Mouse (Mus musculus) kidney, adult 2 months (tissue): ENCODE data around the gene Hfe2. TPM values are rescaled to one million over a fixed set of nuclear protein-coding genes. Genes with fewer than 3 reads are reported as not detected.

Experiments
- DNase-seq: peaks from one replicate; pipeline ENCODE4 v3.0.0; 2021
- H3K27ac ChIP-seq: fragments of 200-500 bp; 2 replicates; pipeline ENCODE4 v1.5.1; 2012; ENCODE audit warnings: low read depth, low read length, control low read depth, inconsistent platforms; ENCODE audit not compliant: insufficient read depth
- H3K27me3 ChIP-seq: fragments of 200-500 bp; replicated peaks from 2 replicates; pipeline ENCODE4 v1.6.1; 2012; ENCODE audit warnings: mild to moderate bottlenecking, moderate library complexity, low read length, inconsistent platforms; ENCODE audit not compliant: control insufficient read depth, insufficient read depth
- H3K36me3 ChIP-seq: fragments of 200-500 bp; 2 replicates; pipeline ENCODE4 v1.6.1; 2012; ENCODE audit warnings: mild to moderate bottlenecking, moderate library complexity, low read length, inconsistent platforms; ENCODE audit not compliant: control insufficient read depth, insufficient read depth
- H3K4me1 ChIP-seq: fragments of 200-500 bp; 2 replicates; pipeline ENCODE4 v1.6.1; 2011; ENCODE audit warnings: low read length; ENCODE audit not compliant: control insufficient read depth, insufficient read depth
- H3K4me3 ChIP-seq: fragments of 200-500 bp; 2 replicates; pipeline ENCODE4 v1.5.1; 2011; ENCODE audit warnings: mild to moderate bottlenecking, low read depth, low read length, control low read depth; ENCODE audit not compliant: insufficient read depth
- CTCF ChIP-seq: fragments of 200-500 bp; conservative IDR thresholded peaks from 2 replicates; pipeline ENCODE4 v1.5.1; 2011; ENCODE audit warnings: low read depth, mild to moderate bottlenecking, control low read depth, low read length, moderate library complexity, mixed read lengths; ENCODE audit not compliant: insufficient read depth, insufficient read length
- POLR2A ChIP-seq: fragments of 200-500 bp; IDR thresholded peaks from one replicate; pipeline ENCODE4 v1.6.1; 2011; ENCODE audit warnings: low read depth, low read length, control low read depth
- whole genome bisulfite sequencing: fragments of 180-500 bp; shearing (Covaris S2); methylation state at CpG from one replicate; pipeline ENCODE4 v1.1.7; 2018; 5-methylcytosine and 5-hydroxymethylcytosine counted together
- polyA plus RNA-seq: library from polyadenylated mRNA; depleted of rRNA; stranded (reverse); fragments of >200 nt; gene quantifications from 2 replicates; pipeline ENCODE4 v1.2.3, GENCODE M21; 2012

Hfe2 gene
- polyA plus RNA-seq, 1 experiment = 3.9 TPM

- DNase-seq = peak; percentile 82
- TF ChIP-seq POLR2A (peak; percentile 29), CTCF (no peak)
- Histone ChIP-seq H3K27ac (peak overlapping the region; percentile 32), H3K4me3 (no peak overlapping the region), H3K27me3 (no peaks in the 10 kb centered on the region), H3K4me1 (peaks cover 36% of the 10 kb centered on the region), H3K36me3 (no peaks in the 10 kb centered on the region)
- 58% methylated on average over 8 of the region's 8 CpGs for WGBS
Observed at GRCm38 (mm10) chr3:96566661-96567450, 41.9 kb downstream of the Hfe2 start.

GRCm38 (mm10) chr3:96568605-96569004 is 43.6 kb downstream of the Hfe2 start:
- H3K27ac ChIP-seq = peak overlapping the region; percentile 35; the same call in 1 of the 2 replicates
- no peaks in the 10 kb centered on the region for H3K27me3 ChIP-seq
- H3K36me3 ChIP-seq = no peaks in the 10 kb centered on the region
- H3K4me3 ChIP-seq = no peak overlapping the region
- TF ChIP-seq CTCF (no peak), POLR2A (no peak)
- peaks cover 44% of the 10 kb centered on the region for H3K4me1 ChIP-seq
- DNase-seq = no peak
- 69% methylated on average over 8 of the region's 8 CpGs for WGBS

- TF ChIP-seq CTCF (no peak), POLR2A (no peak)
- H3K36me3 ChIP-seq = no peaks in the 10 kb centered on the region
- H3K4me3 ChIP-seq = no peak overlapping the region
- H3K27ac ChIP-seq = no peak overlapping the region
- 88% methylated on average over 13 of the region's 13 CpGs for WGBS
- no peak for DNase-seq
- H3K4me1 ChIP-seq = peaks cover 44% of the 10 kb centered on the region
- H3K27me3 ChIP-seq = no peaks in the 10 kb centered on the region
Observed at GRCm38 (mm10) chr3:96569506-96569905, 44.5 kb downstream of the Hfe2 start.

GRCm38 (mm10) chr3:96569966-96570605 is 45.1 kb downstream of the Hfe2 start:
- no peaks in the 10 kb centered on the region for H3K27me3 ChIP-seq
- peak overlapping the region; percentile 57; the same call in 1 of the 2 replicates for H3K27ac ChIP-seq
- no peaks in the 10 kb centered on the region for H3K36me3 ChIP-seq
- TF ChIP-seq POLR2A (no peak), CTCF (no peak)
- H3K4me1 ChIP-seq = peaks cover 45% of the 10 kb centered on the region
- WGBS = 87% methylated on average over 11 of the region's 11 CpGs
- DNase-seq = no peak
- H3K4me3 ChIP-seq = no peak overlapping the region

GRCm38 (mm10) chr3:96570643-96571042 is 45.7 kb downstream of the Hfe2 start:
- peaks cover 51% of the 10 kb centered on the region for H3K4me1 ChIP-seq
- no peak for TF ChIP-seq CTCF
- no peak for TF ChIP-seq POLR2A
- DNase-seq = no peak
- peak overlapping the region; percentile 57 for H3K27ac ChIP-seq
- no peak overlapping the region for H3K4me3 ChIP-seq
- no peaks in the 10 kb centered on the region for H3K27me3 ChIP-seq
- no peaks in the 10 kb centered on the region for H3K36me3 ChIP-seq
- 52% methylated on average over 7 of the region's 7 CpGs for WGBS

- TF ChIP-seq POLR2A (no peak), CTCF (no peak)
- H3K27me3 ChIP-seq = no peaks in the 10 kb centered on the region
- peak; percentile 6 for DNase-seq
- peak overlapping the region; percentile 93 for H3K27ac ChIP-seq
- WGBS = 55% methylated on average over 2 of the region's 2 CpGs
- no peak overlapping the region for H3K4me3 ChIP-seq
- H3K36me3 ChIP-seq = no peaks in the 10 kb centered on the region
- H3K4me1 ChIP-seq = peaks cover 56% of the 10 kb centered on the region
Observed at GRCm38 (mm10) chr3:96571336-96571735, 46.4 kb downstream of the Hfe2 start.
